Mouse (Mus musculus) cerebellum, postnatal 14 days (tissue): ENCODE data around the gene Chid1.
"Not testable (repeated sequence)": the region's sequence is repeated elsewhere in the genome, so short reads cannot be mapped to it uniquely, and the experiment has no call there.

Experiments used
- DNase-seq, 2 experiments: peaks; one replicate each; pipeline ENCODE4 v3.0.0; 2021; ENCODE audit warnings: mixed read lengths in 2 of 2

The Chid1 gene

GRCm38 (mm10) chr7:141460391-141461113 lies 79.1 kb downstream of the Chid1 start, which contains the start of gene Cracr2b:
Gene Cracr2b, plus strand, starts transcription at chr7:141461094.
- peak; percentile 22 to 36 for DNase-seq

- peak in 1 of 2 experiments; percentile 15 for DNase-seq
Measured at GRCm38 (mm10) chr7:141460001-141460390, 79.7 kb downstream of the Chid1 start.

- DNase-seq: peak; percentile 73 to 74
Measured at GRCm38 (mm10) chr7:141459301-141459711, 80.4 kb downstream of the Chid1 start.

- DNase-seq: no peak
Measured at GRCm38 (mm10) chr7:141458661-141459060, 81.0 kb downstream of the Chid1 start.

GRCm38 (mm10) chr7:141457986-141458660 lies 81.5 kb downstream of the Chid1 start:
- peak; percentile 52 to 77 for DNase-seq

- DNase-seq: peak in 1 of 2 experiments; percentile 22
Measured at GRCm38 (mm10) chr7:141457236-141457635, 82.4 kb downstream of the Chid1 start.

- DNase-seq: no peak
Measured at GRCm38 (mm10) chr7:141456739-141457138, 82.9 kb downstream of the Chid1 start.

- peak; percentile 65 to 70 for DNase-seq
Measured at GRCm38 (mm10) chr7:141455610-141456314, 83.9 kb downstream of the Chid1 start.

GRCm38 (mm10) chr7:141454967-141455551 lies 84.6 kb downstream of the Chid1 start, which contains the start of gene Pnpla2:
Gene Pnpla2, plus strand, starts transcription at chr7:141455198.
- DNase-seq: peak; percentile 93 to 95

- no peak for DNase-seq
Measured at GRCm38 (mm10) chr7:141453636-141454035, 86.0 kb downstream of the Chid1 start.

- DNase-seq: no peak
Measured at GRCm38 (mm10) chr7:141451928-141452327, 87.7 kb downstream of the Chid1 start.

- DNase-seq: peak; percentile 93 to 95
Measured at GRCm38 (mm10) chr7:141447110-141447991, 92.3 kb downstream of the Chid1 start, which contains the start of gene Rplp2. Gene Rplp2, plus strand, starts transcription at chr7:141447370.

- DNase-seq: not testable (repeated sequence)
Measured at GRCm38 (mm10) chr7:141446374-141446773, 93.3 kb downstream of the Chid1 start.

- DNase-seq: peak; percentile 19 to 25
Measured at GRCm38 (mm10) chr7:141443828-141444237, 95.8 kb downstream of the Chid1 start, which contains the start of gene Pidd1. Gene Pidd1, minus strand, starts transcription at chr7:141444025.
